Mouse (Mus musculus) E14TG2a.4 (cell line): ENCODE results near the gene Galnt17.

ENCODE experiments used
- H3K27me3 ChIP-seq: 2 replicates; pipeline ENCODE4 v1.6.1; 2014; ENCODE audit warnings: low read length, control low read depth; ENCODE audit not compliant: insufficient read depth
- H3K36me3 ChIP-seq: 2 replicates; pipeline ENCODE4 v1.6.1; 2014; ENCODE audit warnings: low read length, control low read depth; ENCODE audit not compliant: insufficient read depth
- H3K4me1 ChIP-seq: replicated peaks from 2 replicates; pipeline ENCODE4 v1.6.1; 2014; ENCODE audit warnings: low read depth, low read length, control low read depth
- H3K4me3 ChIP-seq: replicated peaks from 2 replicates; pipeline ENCODE4 v1.5.1; 2014; ENCODE audit warnings: mild to moderate bottlenecking, low read length
- H3K9me3 ChIP-seq: 2 replicates; pipeline ENCODE4 v1.6.1; 2014; ENCODE audit warnings: low read length, control low read depth
- CTCF ChIP-seq: conservative IDR thresholded peaks from 2 replicates; pipeline ENCODE4 v1.5.1; 2014; ENCODE audit warnings: low read length
- NANOG ChIP-seq: IDR thresholded peaks from 2 replicates; pipeline ENCODE4 v1.6.1; 2014; ENCODE audit warnings: borderline replicate concordance, low read length, mixed read lengths
- POU5F1 ChIP-seq: IDR thresholded peaks from 2 replicates; pipeline ENCODE4 v1.6.1; 2014; ENCODE audit warnings: low read length, borderline replicate concordance

The Galnt17 gene

DNA sequence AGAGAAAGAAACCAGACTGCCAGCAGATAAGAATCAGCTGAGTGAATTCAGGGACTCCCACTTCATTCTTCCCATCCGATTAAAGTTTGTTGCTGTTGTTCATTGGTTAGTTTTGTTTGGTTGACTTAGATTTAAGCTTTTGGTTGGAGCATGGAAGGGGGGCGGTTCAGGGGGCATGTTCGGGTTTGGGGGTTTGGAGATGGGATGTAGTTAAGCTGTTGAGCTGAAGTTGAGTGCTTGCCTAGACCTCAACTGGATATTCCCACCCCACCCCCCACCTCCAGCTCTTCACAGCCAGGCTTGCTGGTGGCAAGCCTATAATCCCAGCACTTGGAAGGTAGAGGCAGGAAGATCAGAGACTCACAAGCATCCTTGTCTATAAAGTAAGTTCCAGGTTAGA is at the start of gene Galnt17:
Gene Galnt17, minus strand, starts transcription at position 101 of the 400 bp plus-strand sequence.
- peak within 1 kb of the TSS; percentile 85 for H3K4me3 ChIP-seq
- H3K27me3 ChIP-seq = peaks cover 50% of the 10 kb centered on the region
- peaks cover 16% of the 10 kb centered on the region for H3K4me1 ChIP-seq
- peaks cover 15% of the 10 kb centered on the region; the same call in 1 of the 2 replicates for H3K9me3 ChIP-seq
- TF ChIP-seq POU5F1 (no peak), CTCF (no peak), NANOG (no peak)
- H3K36me3 ChIP-seq = no peaks in the 10 kb centered on the region

DNA sequence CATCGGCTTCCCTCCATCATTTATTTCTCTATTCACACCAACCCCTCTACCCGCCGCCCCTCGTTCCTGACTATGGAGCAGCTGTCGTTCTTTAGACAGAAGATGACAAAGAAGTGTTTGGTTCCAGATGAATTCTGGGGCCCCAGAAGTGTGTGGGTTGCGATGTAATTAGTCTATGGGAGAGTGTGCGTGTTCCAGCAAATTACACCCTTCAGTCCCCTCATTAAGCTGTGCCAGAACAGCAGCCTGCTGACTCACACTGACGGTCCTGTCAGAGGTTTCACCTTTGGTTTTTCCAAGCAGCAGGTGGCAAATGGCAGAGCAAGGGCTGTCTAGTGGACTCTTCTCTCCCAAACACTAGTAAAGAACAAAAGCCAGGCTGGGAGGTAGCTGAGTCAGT is 26.2 kb upstream of the Galnt17 start:
- Histone ChIP-seq H3K4me3 (no peak overlapping the region), H3K27me3 (no peaks in the 10 kb centered on the region), H3K36me3 (no peaks in the 10 kb centered on the region), H3K9me3 (0 out of 2 replicates have a peak, but pooled peaks cover 3% of the 10 kb centered on the region), H3K4me1 (no peaks in the 10 kb centered on the region)
- TF ChIP-seq NANOG = no peak
- TF ChIP-seq POU5F1 = no peak
- no peak for TF ChIP-seq CTCF

DNA sequence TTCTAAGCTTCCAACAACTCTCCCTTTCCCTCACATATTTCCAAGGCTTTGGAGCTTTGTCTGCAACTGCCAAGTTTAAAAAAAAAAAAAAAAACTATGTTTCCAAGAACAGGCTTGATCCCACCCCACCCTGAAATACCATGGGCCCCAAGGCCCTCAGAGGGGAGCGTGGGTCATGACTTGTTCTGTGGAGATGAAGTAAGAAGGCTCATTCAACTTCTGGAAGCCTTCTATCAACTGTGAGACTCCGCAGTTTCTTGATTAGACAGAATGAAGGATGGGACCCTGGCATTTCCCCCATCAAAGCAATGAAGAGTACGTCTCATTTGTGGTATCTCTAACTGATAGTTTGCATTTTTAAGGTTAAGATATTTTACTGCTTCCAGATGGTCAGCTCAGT is 13.0 kb upstream of the Galnt17 start:
- Histone ChIP-seq H3K4me3 (no peak overlapping the region), H3K27me3 (peaks cover 2% of the 10 kb centered on the region; the same call in 1 of the 2 replicates), H3K36me3 (no peaks in the 10 kb centered on the region), H3K9me3 (no peaks in the 10 kb centered on the region), H3K4me1 (no peaks in the 10 kb centered on the region)
- TF ChIP-seq POU5F1 (no peak), NANOG (no peak), CTCF (no peak)

DNA sequence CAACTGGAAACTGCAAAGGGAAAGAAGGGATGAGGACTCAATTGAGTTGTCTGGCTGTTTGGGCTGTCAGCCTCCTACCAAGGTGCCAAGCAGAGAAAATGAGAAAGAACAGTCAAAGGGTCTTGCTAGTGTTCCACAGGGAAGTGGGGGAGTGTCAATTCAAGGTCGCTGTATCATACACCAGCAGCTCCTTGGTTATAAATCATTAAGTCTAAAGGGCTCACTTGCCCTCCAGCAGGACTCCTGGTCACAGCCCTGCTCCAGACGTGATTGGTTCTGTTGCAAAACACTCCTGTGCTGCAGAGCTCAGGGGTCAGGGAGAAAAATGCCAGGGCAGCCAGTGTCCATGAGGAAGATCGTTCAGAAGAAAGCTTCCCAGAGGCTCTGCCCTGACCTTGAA is 11.3 kb upstream of the Galnt17 start:
- Histone ChIP-seq H3K4me3 (no peak overlapping the region), H3K27me3 (peaks cover 2% of the 10 kb centered on the region; the same call in 1 of the 2 replicates)
- TF ChIP-seq NANOG (no peak), CTCF (no peak), POU5F1 (no peak)

DNA sequence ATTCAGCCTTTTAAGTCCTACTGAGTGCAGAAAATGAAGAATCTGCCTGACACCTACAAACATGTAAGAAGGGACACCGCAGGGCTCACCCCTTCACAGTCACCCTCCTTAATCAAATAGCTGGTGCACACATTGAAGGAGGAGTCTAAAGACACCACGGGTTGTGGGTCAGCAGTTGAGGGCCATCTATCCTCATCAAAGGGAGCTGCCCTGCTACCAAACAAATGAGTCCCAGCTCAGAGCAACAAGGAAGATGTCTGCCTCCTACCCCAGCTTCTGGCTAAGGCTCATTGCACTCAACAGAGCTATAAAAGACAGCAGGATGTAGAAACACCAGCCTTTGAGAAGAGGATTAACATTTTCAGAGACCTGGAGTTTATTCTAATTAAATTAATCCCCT is 10.8 kb upstream of the Galnt17 start:
- H3K4me3 ChIP-seq = no peak overlapping the region
- H3K36me3 ChIP-seq = no peaks in the 10 kb centered on the region
- peaks cover 2% of the 10 kb centered on the region; the same call in 1 of the 2 replicates for H3K27me3 ChIP-seq
- TF ChIP-seq NANOG = no peak
- TF ChIP-seq CTCF = no peak
- TF ChIP-seq POU5F1 = no peak
- no peaks in the 10 kb centered on the region for H3K9me3 ChIP-seq
- H3K4me1 ChIP-seq = no peaks in the 10 kb centered on the region

More for the DNA sequence above, 11.3 kb upstream of the Galnt17 start:
- H3K36me3 ChIP-seq = no peaks in the 10 kb centered on the region
- H3K4me1 ChIP-seq = no peaks in the 10 kb centered on the region
- no peaks in the 10 kb centered on the region for H3K9me3 ChIP-seq

DNA sequence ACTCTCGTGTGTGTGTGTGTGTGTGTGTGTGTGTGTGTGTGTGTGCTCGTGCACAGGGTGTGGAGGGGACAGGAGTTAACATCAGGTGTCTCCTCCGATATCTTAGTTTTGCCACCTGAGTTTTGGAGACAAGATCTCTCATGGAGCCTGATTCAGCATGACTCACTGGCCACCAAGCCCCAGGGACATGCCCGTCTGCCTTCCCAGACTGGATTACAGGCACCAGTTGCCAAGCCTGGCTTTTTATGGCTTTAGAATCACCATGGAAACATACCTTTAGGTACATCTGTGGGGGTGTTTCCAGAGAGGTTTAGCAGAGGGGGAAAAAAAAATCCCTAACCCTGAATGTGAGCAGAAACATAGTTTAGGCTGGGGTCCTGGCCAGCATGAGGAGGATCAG is 6.7 kb upstream of the Galnt17 start:
- H3K4me3 ChIP-seq = no peak overlapping the region
- H3K27me3 ChIP-seq = peaks cover 4% of the 10 kb centered on the region; the same call in 1 of the 2 replicates
- H3K9me3 ChIP-seq = peaks cover 8% of the 10 kb centered on the region; the same call in 1 of the 2 replicates
- no peaks in the 10 kb centered on the region for H3K36me3 ChIP-seq
- H3K4me1 ChIP-seq = no peaks in the 10 kb centered on the region
- TF ChIP-seq NANOG (no peak), CTCF (no peak), POU5F1 (no peak)

DNA sequence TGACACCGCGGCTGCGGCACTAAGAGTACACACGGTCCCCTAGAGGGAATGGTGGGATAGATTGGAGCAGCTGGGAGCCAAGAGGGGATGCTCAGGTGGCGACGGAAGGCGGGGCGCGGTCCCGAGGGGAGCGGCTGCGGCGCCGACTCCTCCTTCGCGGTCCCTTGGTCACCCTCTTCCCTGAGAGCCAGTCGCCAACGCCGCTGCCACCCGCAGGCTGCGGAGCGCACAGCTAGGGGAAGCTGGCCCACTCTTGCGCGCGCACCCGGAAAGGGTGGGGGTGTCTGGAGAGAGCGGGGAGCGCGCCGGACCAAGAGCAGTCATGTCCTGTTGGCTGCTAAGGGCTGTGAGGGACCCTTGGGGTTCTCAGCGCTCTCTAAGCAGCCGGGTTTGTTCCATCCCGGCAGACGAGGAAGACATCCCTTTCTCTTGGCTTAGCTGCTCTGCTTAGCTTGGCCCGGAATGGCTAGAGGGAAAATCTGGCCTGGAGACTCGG is 593 bp downstream of the Galnt17 start:
- peaks cover 16% of the 10 kb centered on the region for H3K4me1 ChIP-seq
- peaks cover 15% of the 10 kb centered on the region; the same call in 1 of the 2 replicates for H3K9me3 ChIP-seq
- H3K27me3 ChIP-seq = peaks cover 55% of the 10 kb centered on the region
- no peaks in the 10 kb centered on the region for H3K36me3 ChIP-seq
- H3K4me3 ChIP-seq = peak overlapping the region; percentile 85
- no peak for TF ChIP-seq CTCF
- TF ChIP-seq POU5F1 = no peak
- no peak for TF ChIP-seq NANOG

DNA sequence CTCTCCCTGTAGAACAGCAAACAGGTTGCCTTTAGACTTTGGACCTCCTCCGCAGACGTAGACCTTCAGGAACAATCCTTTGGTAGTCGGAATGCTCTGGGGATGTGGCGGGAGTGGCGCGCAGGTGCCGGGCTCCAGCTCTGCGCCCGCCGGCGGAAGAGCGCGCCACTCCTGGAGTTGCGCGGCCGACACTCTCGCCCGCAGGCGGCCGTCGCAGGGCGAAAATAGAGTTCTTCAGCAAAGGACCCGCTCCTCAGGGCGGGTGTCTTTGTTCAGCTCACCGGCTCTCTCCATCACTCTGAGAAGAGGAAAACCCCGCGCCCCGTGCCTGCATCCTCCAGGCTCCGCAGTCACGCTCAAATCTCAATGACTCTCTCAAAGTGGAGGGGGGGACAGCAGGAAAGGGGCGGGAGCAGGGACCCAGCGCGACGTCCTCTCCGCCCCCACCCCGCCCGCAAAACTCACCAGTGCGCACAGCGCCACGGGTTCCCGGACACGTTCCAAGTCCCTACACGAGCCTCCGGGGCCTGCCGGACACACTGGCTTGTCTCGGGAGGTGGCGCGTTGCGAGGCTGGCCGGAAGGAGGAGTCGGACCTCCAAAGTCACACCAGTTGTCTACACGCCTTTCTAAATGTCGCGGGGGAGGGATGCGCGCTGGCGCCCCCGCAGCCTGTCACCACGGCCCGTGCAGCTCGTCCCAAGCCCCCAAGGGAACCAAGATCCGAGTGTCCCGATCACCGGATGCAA is 1.2 kb downstream of the Galnt17 start:
- TF ChIP-seq NANOG (no peak), CTCF (no peak), POU5F1 (no peak)

More for the DNA sequence above, 1.2 kb downstream of the Galnt17 start:
- Histone ChIP-seq H3K36me3 (no peaks in the 10 kb centered on the region), H3K4me1 (peaks cover 16% of the 10 kb centered on the region), H3K9me3 (peaks cover 15% of the 10 kb centered on the region; the same call in 1 of the 2 replicates), H3K4me3 (peak overlapping the region; percentile 85), H3K27me3 (peaks cover 61% of the 10 kb centered on the region)
